Mouse (Mus musculus) limb, embryonic 10.5 days (tissue): Measurements from ENCODE around the gene Smarcad1. TPM values are rescaled to one million over a fixed set of nuclear protein-coding genes. Genes with fewer than 3 reads are reported as not detected.
"Not testable (repeated sequence)": the region's sequence is repeated elsewhere in the genome, so short reads cannot be mapped to it uniquely, and the experiment has no call there.

Experiments
- DNase-seq: peaks from one replicate; pipeline ENCODE4 v3.0.0-alpha.2; 2017; ENCODE audit warnings: low spot score
- H3K27ac ChIP-seq: fragments of 300-500 bp; sonication (generic); 2 replicates; pipeline ENCODE4 v1.5.1; 2016; ENCODE audit warnings: mild to moderate bottlenecking
- H3K27me3 ChIP-seq: fragments of 300-500 bp; sonication (generic); 2 replicates; pipeline ENCODE4 v1.6.1; 2016; ENCODE audit warnings: low read depth, mild to moderate bottlenecking; ENCODE audit not compliant: poor library complexity, severe bottlenecking
- H3K36me3 ChIP-seq: fragments of 300-500 bp; sonication (generic); 2 replicates; pipeline ENCODE4 v1.6.1; 2016; ENCODE audit warnings: mild to moderate bottlenecking, moderate library complexity
- H3K4me1 ChIP-seq: fragments of 300-500 bp; sonication (generic); 2 replicates; pipeline ENCODE4 v1.6.1; 2016
- H3K4me3 ChIP-seq: fragments of 300-500 bp; sonication (generic); 2 replicates; pipeline ENCODE4 v1.5.1; 2016; ENCODE audit warnings: mild to moderate bottlenecking, moderate library complexity
- H3K9me3 ChIP-seq: fragments of 300-500 bp; sonication (generic); replicated peaks from 2 replicates; pipeline ENCODE4 v1.6.1; 2016; ENCODE audit warnings: mild to moderate bottlenecking
- WGBS: fragments of 180-500 bp; shearing (Covaris S2); methylation state at CpG from one replicate; pipeline ENCODE4 v1.1.7; 2016; 5-methylcytosine and 5-hydroxymethylcytosine counted together
- polyA plus RNA-seq: library from polyadenylated mRNA; unstranded; fragments of >200 nt; fragmentation: Nextera tagmentation; extraction: Ambion mirVana; gene quantifications from 2 replicates; pipeline ENCODE4 v1.2.1, GENCODE M21; 2016

The Smarcad1 gene
- polyA plus RNA-seq, result 102 and 109 TPM in 2 replicates

DNA sequence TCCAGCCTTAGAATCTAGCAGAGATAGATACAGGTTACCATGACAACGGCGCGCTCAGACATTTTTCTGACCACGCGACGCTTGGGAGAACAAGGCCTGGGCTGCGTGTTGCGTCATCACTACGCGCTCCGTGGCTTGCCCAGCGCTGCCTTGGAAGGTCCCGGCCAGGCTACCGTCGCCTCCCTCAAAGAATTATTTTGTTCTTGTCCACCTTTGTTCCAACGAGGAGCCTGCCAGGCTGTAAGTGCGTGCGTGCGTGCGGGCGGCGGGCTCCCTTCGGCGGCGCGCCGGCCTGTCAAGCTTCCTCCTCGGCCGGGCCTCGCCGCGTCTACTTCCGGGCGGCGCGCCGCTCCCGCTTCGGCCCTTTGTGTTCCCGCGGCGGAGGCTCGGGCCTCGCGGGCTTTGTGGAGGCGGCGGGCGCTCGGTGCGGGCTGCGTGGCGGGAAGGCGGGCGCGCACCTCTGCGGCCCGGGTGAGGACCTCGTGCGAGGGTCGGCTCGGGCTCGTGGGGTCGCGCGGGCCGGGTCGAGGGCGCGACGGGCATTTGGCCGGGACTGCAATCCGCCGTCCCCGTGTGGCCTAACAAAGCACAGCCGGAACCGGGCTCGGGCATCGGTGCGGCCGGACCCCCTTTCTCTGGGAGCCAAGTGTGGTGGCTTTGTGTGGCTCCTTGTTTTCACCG, at the start of gene Smarcad1:
Gene Smarcad1, plus strand, starts transcription at position 93 of the 681 bp plus-strand sequence.
- DNase-seq, result peak; percentile 91
- H3K9me3 ChIP-seq, result no peaks in the 10 kb centered on the region
- H3K27ac ChIP-seq, result peak within 1 kb of the TSS; percentile 100
- H3K36me3 ChIP-seq, result peaks cover 39% of the 10 kb centered on the region
- under 1% methylated on average over 81 of the region's 81 CpGs for WGBS
- peak within 1 kb of the TSS; percentile 92 for H3K4me3 ChIP-seq
- H3K4me1 ChIP-seq, result no peaks in the 10 kb centered on the region
- no peaks in the 10 kb centered on the region for H3K27me3 ChIP-seq

DNA sequence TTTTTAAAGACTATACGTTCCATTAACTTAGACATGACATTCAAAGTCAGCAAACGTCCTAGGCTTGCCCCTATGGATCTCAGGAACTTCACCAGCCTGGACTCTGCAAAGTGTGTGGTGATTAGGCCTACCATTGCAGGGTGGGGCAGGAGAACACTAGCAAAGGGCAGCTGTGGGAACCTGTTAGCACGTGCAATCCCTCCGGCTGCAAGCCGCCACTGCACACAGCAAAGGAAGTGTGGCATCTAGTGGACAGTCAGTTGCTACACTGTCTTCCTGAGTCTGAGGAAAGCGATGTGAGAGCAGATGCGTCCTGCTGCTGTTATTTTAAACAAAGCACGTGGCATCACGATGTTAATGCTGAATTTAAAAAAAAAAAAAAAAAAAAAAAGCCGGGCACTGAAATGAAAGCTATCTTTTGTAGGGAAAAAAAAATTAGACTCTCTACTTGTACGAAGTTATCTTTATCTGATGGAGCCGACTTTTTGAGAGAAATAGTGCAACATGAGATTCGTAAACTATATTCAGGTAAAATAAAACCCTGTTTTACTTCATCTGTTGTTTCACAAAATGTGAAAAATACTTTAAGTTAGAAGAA, 45.5 kb upstream of the Smarcad1 start:
- peak; percentile 31 for DNase-seq
- Histone ChIP-seq H3K9me3 (no peaks in the 10 kb centered on the region), H3K27me3 (no peaks in the 10 kb centered on the region), H3K27ac (no peak overlapping the region), H3K4me1 (no peaks in the 10 kb centered on the region), H3K4me3 (no peak overlapping the region), H3K36me3 (no peaks in the 10 kb centered on the region)
- 56% methylated on average over 13 of the region's 13 CpGs for WGBS

DNA sequence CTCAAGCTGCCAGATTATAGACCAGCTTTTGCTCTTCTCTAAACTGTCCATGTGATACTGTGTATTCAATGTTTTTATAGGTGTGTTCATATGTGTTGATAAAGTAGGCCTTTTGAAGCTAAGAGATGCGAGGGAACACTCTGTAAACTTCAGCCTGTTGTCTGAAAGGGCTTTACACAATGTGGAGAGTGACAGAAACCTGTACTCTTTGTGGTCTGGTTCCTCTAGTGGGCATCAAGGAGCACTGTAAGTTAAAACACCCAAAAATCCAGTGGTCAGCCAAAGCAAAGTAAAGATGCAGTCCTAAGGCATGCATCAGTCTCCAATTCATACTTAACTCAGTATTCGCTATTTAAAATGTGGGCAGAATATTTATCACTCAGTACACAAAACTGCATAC, 44.6 kb upstream of the Smarcad1 start:
- Histone ChIP-seq H3K9me3 (no peaks in the 10 kb centered on the region), H3K4me1 (no peaks in the 10 kb centered on the region), H3K27me3 (no peaks in the 10 kb centered on the region), H3K36me3 (no peaks in the 10 kb centered on the region), H3K27ac (no peak overlapping the region), H3K4me3 (no peak overlapping the region)
- WGBS, result 89% methylated on average over 2 of the region's 2 CpGs
- no peak for DNase-seq

DNA sequence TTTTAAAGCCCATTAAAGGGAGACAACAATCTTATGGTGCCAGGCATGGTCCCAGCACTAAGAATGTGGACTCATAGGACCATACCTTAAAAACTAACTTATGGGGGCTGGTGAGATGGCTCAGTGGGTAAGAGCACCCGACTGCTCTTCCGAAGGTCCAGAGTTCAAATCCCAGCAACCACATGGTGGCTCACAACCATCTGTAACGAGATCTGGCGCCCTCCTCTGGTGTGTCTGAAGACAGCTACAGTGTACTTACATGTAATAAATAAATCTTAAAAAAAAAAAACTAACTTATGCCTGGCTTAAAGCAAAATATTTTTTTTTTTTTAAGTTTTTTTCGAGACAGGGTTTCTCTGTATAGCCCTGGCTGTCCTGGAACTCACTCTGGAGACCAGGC, 41.6 kb upstream of the Smarcad1 start:
- not testable (repeated sequence) for H3K27ac ChIP-seq, H3K4me1 ChIP-seq, H3K36me3 ChIP-seq, H3K27me3 ChIP-seq, H3K9me3 ChIP-seq, H3K4me3 ChIP-seq, DNase-seq
- WGBS, result 75% methylated on average over 5 of the region's 5 CpGs

DNA sequence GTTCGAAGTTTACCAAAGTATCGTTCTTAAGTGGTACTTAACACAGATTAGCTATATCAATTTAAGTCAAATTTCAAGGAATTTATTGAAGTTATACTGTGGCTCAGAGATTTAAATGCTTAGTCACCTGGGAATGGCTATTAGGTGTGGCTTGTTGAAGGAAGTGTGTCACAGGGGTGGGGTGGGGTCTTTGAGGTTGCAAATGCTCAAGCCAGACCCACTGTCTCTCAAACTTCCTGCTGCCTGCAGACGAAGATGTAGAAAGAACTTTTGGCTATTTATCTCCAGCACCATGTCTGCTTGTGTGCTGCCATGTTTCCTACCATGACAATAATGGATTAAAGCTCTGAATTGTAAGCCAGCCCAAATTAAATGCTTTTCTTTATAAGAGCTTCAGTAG, 40.2 kb upstream of the Smarcad1 start:
- no peaks in the 10 kb centered on the region for H3K36me3 ChIP-seq
- H3K4me3 ChIP-seq, result no peak overlapping the region
- H3K4me1 ChIP-seq, result no peaks in the 10 kb centered on the region
- H3K27ac ChIP-seq, result no peak overlapping the region
- DNase-seq, result no peak
- no peaks in the 10 kb centered on the region for H3K9me3 ChIP-seq
- H3K27me3 ChIP-seq, result no peaks in the 10 kb centered on the region
- WGBS, result 86% methylated on average over 3 of the region's 3 CpGs

DNA sequence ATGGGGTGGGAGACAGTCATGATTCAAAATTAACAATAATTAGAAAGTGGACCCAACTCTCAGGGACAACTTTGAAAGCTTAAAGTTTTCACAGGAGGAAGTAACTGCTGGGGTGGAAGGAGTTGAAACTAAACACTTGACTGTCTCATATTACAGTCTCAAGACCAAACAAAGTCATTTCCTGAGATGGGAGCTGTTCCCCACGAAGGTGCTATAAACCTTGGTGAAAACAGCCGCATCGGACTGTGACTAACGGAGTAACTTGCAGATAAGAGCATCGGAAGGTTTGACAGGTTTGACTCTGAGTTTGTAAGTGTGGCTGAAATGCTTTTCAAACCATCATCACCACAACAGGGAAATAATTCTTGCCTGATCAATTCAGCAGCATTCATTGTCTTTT, 33.5 kb upstream of the Smarcad1 start:
- Histone ChIP-seq H3K27ac (no peak overlapping the region), H3K4me3 (no peak overlapping the region), H3K4me1 (peaks cover 6% of the 10 kb centered on the region; the same call in 1 of the 2 replicates), H3K36me3 (no peaks in the 10 kb centered on the region), H3K9me3 (no peaks in the 10 kb centered on the region), H3K27me3 (no peaks in the 10 kb centered on the region)
- WGBS, result 39% methylated on average over 5 of the region's 5 CpGs
- DNase-seq, result no peak

DNA sequence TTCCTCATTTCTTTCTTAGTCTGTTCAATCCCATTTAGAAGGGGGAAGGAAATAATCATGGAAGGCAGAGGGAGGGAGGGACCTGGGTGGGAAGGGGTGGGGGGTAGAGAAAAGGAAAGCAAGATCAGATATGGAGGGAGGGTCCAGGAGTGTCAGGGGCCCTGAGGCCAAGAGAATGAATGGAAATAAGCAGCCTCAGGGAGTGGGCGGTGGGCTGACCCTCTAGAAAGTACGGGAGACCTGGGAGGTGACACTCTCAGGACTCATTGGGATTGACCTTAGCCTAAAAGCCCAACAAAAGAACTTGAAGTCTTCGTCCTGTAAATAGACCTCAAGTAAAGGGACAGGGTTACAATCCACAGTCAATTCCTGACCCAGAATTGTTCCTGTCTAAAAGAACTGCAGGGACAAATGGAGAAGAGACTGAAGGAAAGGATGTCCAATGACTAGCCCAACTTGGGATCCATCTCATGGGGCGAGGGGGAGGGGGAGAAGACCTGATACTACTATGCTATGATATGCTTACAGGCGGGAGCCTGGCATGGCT, 30.9 kb upstream of the Smarcad1 start:
- Histone ChIP-seq H3K4me3 (no peak overlapping the region), H3K9me3 (no peaks in the 10 kb centered on the region), H3K4me1 (peaks cover 6% of the 10 kb centered on the region; the same call in 1 of the 2 replicates), H3K36me3 (no peaks in the 10 kb centered on the region), H3K27ac (no peak overlapping the region), H3K27me3 (no peaks in the 10 kb centered on the region)
- 88% methylated on average over 5 of the region's 5 CpGs for WGBS
- DNase-seq, result no peak

DNA sequence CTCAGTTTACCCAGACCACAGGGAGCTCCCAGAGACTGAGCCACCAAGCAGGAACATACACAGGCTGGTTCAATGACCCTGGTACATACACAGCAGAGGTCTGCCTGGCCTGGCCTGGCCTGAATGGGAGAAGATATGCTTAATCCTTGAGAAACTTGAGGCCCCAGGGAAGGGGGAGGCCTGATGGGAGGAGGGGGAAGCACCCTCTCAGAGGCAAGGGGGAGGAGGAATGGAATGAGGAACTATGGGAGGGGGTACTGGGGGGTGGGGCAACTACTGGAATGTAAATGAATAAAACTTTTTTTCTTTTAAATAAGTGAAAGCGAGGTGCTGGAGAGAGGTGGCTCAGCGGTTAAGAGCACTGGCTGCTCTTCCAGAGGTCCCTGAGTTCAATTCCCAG, 30.2 kb upstream of the Smarcad1 start:
- H3K4me3 ChIP-seq, result no peak overlapping the region
- WGBS, result 94% methylated on average over 2 of the region's 2 CpGs
- no peak overlapping the region for H3K27ac ChIP-seq
- peaks cover 6% of the 10 kb centered on the region; the same call in 1 of the 2 replicates for H3K4me1 ChIP-seq
- no peak for DNase-seq
- H3K9me3 ChIP-seq, result no peaks in the 10 kb centered on the region
- H3K36me3 ChIP-seq, result no peaks in the 10 kb centered on the region
- H3K27me3 ChIP-seq, result no peaks in the 10 kb centered on the region

DNA sequence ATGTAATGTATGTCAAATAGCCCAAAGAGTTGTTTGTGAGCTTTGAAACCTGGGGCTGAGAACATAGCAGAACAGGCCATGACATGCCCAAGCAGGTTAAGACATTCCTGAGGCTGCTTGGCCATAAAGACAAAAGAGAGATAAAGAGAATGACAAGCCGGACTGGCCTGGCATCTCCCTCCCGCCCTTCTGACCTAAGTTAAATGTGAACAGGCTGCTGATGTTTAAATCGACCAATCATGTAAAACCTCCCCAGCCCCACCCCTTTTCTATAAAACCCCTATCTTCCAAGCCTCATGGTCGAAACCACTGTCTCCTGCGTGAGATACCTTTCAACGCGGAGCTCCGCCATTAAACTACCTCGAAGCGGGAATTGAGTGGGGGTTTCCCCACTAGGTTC, 24.8 kb upstream of the Smarcad1 start:
- Histone ChIP-seq H3K9me3 (no peaks in the 10 kb centered on the region), H3K27ac (no peak overlapping the region), H3K4me3 (no peak overlapping the region), H3K36me3 (no peaks in the 10 kb centered on the region), H3K4me1 (no peaks in the 10 kb centered on the region), H3K27me3 (no peaks in the 10 kb centered on the region)
- DNase-seq, result no peak
- WGBS, result 92% methylated on average over 10 of the region's 10 CpGs

DNA sequence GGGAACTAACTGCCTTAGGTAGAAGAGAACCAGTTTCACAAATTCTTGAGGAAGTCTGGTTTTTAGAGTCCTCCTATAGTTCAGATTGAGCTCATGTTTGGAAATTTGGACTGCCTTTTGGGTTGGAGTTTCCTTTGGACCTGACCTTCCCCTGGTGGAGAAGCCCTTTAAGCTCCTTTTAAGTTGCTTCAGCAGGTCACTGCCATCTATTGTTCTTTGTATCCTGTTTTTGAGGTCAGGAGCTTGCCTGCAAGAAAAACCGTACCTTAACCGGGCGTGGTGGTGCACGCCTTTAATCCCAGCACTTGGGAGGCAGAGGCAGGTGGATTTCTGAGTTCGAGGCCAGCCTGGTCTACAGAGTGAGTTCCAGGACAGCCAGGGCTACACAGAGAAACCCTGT, 23.4 kb upstream of the Smarcad1 start:
- 98% methylated on average over 5 of the region's 5 CpGs for WGBS
- H3K4me1 ChIP-seq, H3K4me3 ChIP-seq, H3K27ac ChIP-seq, DNase-seq, H3K9me3 ChIP-seq, H3K27me3 ChIP-seq, H3K36me3 ChIP-seq: not testable (repeated sequence)

DNA sequence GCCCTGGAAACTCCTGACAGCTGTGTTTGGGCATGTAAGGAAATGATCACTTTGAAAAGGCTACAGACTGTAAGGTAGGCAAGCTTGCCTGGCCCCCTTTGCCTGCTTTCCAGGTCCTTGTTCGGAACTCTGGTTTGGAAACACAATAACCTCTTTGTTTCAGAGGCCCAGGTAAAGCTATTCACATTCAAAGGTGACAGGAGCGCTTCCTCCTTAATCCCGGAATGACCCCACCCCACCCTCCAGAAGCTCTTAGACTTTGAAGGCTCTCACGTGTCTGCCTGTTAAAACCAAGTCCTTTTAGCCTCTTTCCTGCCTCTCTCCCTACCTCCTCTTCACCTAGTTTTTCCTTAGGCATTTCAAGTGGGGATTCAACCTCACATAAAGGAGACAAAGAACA, 20.5 kb upstream of the Smarcad1 start:
- H3K36me3 ChIP-seq, result no peaks in the 10 kb centered on the region
- 18% methylated on average over 4 of the region's 4 CpGs for WGBS
- H3K4me3 ChIP-seq, result no peak overlapping the region
- no peaks in the 10 kb centered on the region for H3K27me3 ChIP-seq
- no peaks in the 10 kb centered on the region for H3K9me3 ChIP-seq
- H3K27ac ChIP-seq, result no peak overlapping the region
- no peaks in the 10 kb centered on the region for H3K4me1 ChIP-seq
- no peak for DNase-seq

DNA sequence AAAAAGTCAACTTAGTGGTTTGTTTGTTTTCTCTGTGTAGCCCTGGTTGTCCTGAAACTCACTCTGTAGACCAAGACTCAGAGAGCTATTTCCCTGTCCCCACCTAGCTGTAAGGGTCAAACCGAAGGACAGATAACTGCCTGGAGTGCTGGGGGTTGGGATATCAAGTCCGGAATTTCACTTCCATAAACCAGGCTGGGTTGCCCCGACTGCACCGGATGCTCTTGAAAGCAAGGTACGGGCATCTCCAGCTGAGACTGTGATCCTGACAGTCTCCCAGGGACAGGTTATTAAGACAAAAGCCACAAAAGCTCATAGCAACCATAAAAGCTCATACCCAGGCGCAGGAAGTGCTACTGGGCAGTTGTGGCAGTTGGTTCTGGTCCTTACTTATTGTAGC, 19.3 kb upstream of the Smarcad1 start:
- no peaks in the 10 kb centered on the region for H3K9me3 ChIP-seq
- H3K27ac ChIP-seq, result no peak overlapping the region
- 57% methylated on average over 6 of the region's 6 CpGs for WGBS
- no peaks in the 10 kb centered on the region for H3K4me1 ChIP-seq
- no peaks in the 10 kb centered on the region for H3K27me3 ChIP-seq
- no peak for DNase-seq
- no peak overlapping the region for H3K4me3 ChIP-seq
- no peaks in the 10 kb centered on the region for H3K36me3 ChIP-seq

DNA sequence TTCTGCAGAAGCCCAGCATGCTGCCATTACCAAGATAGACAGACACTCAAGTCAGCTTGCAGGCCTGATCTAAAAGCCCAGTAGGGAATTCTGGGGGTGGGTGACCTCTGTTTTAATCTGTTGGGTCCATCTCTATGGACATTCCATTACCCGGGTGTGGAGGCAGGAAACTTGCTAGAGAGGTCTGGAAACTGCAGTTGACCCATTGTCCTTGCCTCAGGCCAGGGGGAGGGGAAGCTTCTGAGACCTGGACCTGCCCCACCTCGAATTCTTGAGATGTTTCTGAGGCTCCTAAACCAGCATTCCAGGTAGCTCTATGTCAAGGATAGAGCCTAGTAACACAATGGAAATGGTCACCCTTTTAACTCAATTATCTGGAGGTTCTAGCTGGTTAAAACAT, 17.7 kb upstream of the Smarcad1 start:
- Histone ChIP-seq H3K27me3 (no peaks in the 10 kb centered on the region), H3K36me3 (no peaks in the 10 kb centered on the region), H3K9me3 (no peaks in the 10 kb centered on the region), H3K4me1 (no peaks in the 10 kb centered on the region), H3K4me3 (no peak overlapping the region), H3K27ac (no peak overlapping the region)
- no peak for DNase-seq
- WGBS, result 63% methylated on average over 2 of the region's 2 CpGs
